Mouse (Mus musculus) liver, embryonic 14.5 days (tissue): ENCODE results near the gene Smg6. TPM values are rescaled to one million over a fixed set of nuclear protein-coding genes. Genes with fewer than 3 reads are reported as not detected.
A peak's percentile ranks its signal among the peaks of the same experiment; 100 is the strongest.

ENCODE experiments used
- ATAC-seq: fragments of 200-750 bp; cut with Nextera tagmentation; 2 replicates; pipeline ENCODE4 v1.8.0; 2017; ENCODE audit warnings: moderate number of reproducible peaks, mild to moderate bottlenecking, moderate library complexity; ENCODE audit not compliant: insufficient read depth
- DNase-seq, 3 experiments: peaks; one replicate each; pipeline ENCODE4 v3.0.0-alpha.2; 2012 to 2013; ENCODE audit warnings: low read depth in 3 of 3, low spot score in 3 of 3
- H3K27ac ChIP-seq: fragments of 300-500 bp; sonication (generic); 2 replicates; pipeline ENCODE4 v1.5.1; 2014; ENCODE audit warnings: moderate library complexity, mild to moderate bottlenecking, control low read depth, inconsistent platforms
- H3K27me3 ChIP-seq: fragments of 300-500 bp; sonication (generic); 2 replicates; pipeline ENCODE4 v1.6.1; 2014; ENCODE audit warnings: mild to moderate bottlenecking, low read length, moderate library complexity; ENCODE audit not compliant: control insufficient read depth, insufficient read depth
- H3K36me3 ChIP-seq: fragments of 300-500 bp; sonication (generic); replicated peaks from 2 replicates; pipeline ENCODE4 v1.6.1; 2014; ENCODE audit warnings: low read depth; ENCODE audit not compliant: control insufficient read depth, insufficient read depth
- H3K4me1 ChIP-seq, 2 experiments: fragments of 200-500 bp in 1 of 2; fragments of 300-500 bp in 1 of 2; sonication (generic) in 1 of 2; replicated peaks; 2 replicates each; pipeline ENCODE4 v1.6.1; 2012 to 2014; ENCODE audit warnings: antibody characterized with exemption in 1 of 2, inconsistent platforms in 1 of 2, low read length in 1 of 2; ENCODE audit not compliant: control insufficient read depth in 2 of 2, insufficient read depth in 2 of 2
- H3K4me2 ChIP-seq: fragments of 300-500 bp; sonication (generic); 2 replicates; pipeline ENCODE4 v1.6.1; 2014; ENCODE audit warnings: low read depth, mild to moderate bottlenecking, control low read depth, moderate library complexity
- H3K4me3 ChIP-seq, 2 experiments: fragments of 200-500 bp in 1 of 2; fragments of 300-500 bp in 1 of 2; sonication (generic) in 1 of 2; 2 replicates each; pipeline ENCODE4 v1.5.1; 2012 to 2014; ENCODE audit warnings: low read depth in 2 of 2, low read length in 2 of 2, mild to moderate bottlenecking in 2 of 2, control low read depth in 1 of 2, inconsistent platforms in 1 of 2, moderate library complexity in 1 of 2; ENCODE audit not compliant: insufficient read depth in 1 of 2
- H3K9ac ChIP-seq: fragments of 300-500 bp; sonication (generic); replicated peaks from 2 replicates; pipeline ENCODE4 v1.6.1; 2014; ENCODE audit warnings: mild to moderate bottlenecking, control low read depth, moderate library complexity
- H3K9me3 ChIP-seq: fragments of 300-500 bp; sonication (generic); 2 replicates; pipeline ENCODE4 v1.6.1; 2016; ENCODE audit warnings: low read length, mixed read lengths; ENCODE audit not compliant: control insufficient read depth
- CTCF ChIP-seq: IDR thresholded peaks from 2 replicates; pipeline ENCODE4 v1.5.1; 2016; ENCODE audit warnings: antibody characterized with exemption, low read depth, control low read depth
- EP300 ChIP-seq: IDR thresholded peaks from 2 replicates; pipeline ENCODE4 v1.6.1; 2016; ENCODE audit warnings: antibody characterized with exemption, low read depth
- WGBS: fragments of 180-500 bp; shearing (Covaris S2); extraction: QIAGEN DNeasy Blood & Tissue Kit; methylation state at CpG from one replicate; pipeline ENCODE4 v1.1.7; 2014; ENCODE audit not compliant: insufficient replicate concordance; 5-methylcytosine and 5-hydroxymethylcytosine counted together
- polyA plus RNA-seq, 2 experiments: library from polyadenylated mRNA; depleted of rRNA in 1 of 2; stranded (reverse) in 1 of 2; unstranded in 1 of 2; fragments of >200 nt; fragmentation: Nextera tagmentation in 1 of 2; extraction: Ambion mirVana in 1 of 2; gene quantifications; 2 replicates each; pipeline versions ENCODE4 v1.2.1 to v1.2.3; 2012 to 2014

The Smg6 gene
- polyA plus RNA-seq, 2 experiments, result 3.2 to 5.9 TPM

DNA sequence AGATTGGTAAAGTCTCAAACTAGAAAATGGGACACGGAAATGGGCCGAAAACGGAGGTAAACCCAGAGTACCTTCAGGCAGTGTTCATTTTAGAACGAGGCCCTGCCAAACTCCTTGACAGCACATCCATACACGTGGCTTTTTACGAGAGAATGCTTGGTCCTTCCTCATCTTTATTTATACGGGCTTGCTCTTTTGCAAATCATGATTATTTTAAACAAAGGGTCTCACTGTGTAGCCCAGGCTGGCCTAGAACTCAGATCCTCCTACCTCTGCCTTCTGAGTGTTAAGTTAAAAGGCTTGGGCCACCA, 27.2 kb upstream of the Smg6 start:
- Histone ChIP-seq H3K4me1 (peaks cover 0 to 8% of the 10 kb centered on the region in 2 experiments; a peak in 3 of 4 replicates), H3K4me3 (peak overlapping the region; percentile 89 to 92), H3K4me2 (peak overlapping the region; percentile 73), H3K27me3 (no peaks in the 10 kb centered on the region), H3K9ac (peak overlapping the region; percentile 90), H3K36me3 (peaks cover 39% of the 10 kb centered on the region), H3K9me3 (no peaks in the 10 kb centered on the region), H3K27ac (peak overlapping the region; percentile 46)
- TF ChIP-seq CTCF, result no peak
- TF ChIP-seq EP300, result no peak
- DNase-seq (no peak), ATAC-seq (no peak)
- WGBS, result 0% methylated on average over 7 of the region's 7 CpGs

DNA sequence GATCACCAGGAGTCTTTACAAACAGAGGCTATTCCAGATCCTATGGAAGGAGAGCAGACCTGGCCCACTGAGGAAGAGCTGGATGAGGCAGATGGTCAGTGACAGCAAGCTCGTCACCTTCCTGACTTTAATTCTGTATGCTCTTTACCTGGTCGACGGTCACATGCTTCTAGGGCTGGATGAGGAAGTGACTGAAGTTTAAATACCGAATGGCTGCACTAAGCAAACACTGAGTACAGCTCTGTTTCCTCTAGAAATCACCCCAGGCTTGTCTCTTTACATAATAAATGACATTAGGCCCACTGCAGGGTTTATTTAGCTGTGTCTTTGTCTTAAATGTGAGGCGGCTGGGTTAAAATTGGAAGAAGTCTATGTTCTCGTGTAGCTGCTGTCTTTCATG, 24.1 kb upstream of the Smg6 start:
- H3K4me2 ChIP-seq, result no peak overlapping the region
- H3K4me3 ChIP-seq, result no peak overlapping the region
- H3K27me3 ChIP-seq, result no peaks in the 10 kb centered on the region
- H3K9ac ChIP-seq, result no peak overlapping the region
- WGBS, result 82% methylated on average over 6 of the region's 6 CpGs
- DNase-seq, result no peak
- H3K9me3 ChIP-seq, result no peaks in the 10 kb centered on the region
- peaks cover 0 to 6% of the 10 kb centered on the region in 2 experiments; a peak in 3 of 4 replicates for H3K4me1 ChIP-seq
- TF ChIP-seq CTCF, result no peak
- TF ChIP-seq EP300, result no peak
- H3K27ac ChIP-seq, result no peak overlapping the region
- H3K36me3 ChIP-seq, result peaks cover 65% of the 10 kb centered on the region
- ATAC-seq, result no peak

DNA sequence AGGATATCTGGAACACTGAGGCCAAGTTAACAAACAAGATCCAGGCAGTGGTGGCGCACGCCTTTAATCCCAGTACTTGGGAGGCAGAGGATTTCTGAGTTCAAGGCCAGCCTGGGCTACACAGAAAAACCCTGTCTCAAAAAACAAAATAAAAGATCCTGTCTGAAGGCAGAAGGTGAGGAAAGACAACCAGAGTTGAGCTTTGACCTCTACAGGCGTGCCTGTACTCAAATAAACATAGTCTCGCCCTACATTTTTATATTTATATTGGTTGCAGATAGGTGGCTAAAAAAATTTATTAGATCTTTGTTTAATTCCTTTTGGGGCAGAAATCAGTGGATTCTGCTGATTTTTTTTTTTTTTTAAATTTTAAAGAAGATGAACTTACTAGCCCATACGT, 23.2 kb upstream of the Smg6 start:
- DNase-seq (no peak), ATAC-seq (no peak)
- no peak overlapping the region for H3K4me3 ChIP-seq
- no peak for TF ChIP-seq EP300
- no peak overlapping the region for H3K27ac ChIP-seq
- no peaks in the 10 kb centered on the region for H3K27me3 ChIP-seq
- 75% methylated on average over 5 of the region's 5 CpGs for WGBS
- H3K4me1 ChIP-seq, result peaks cover 0 to 6% of the 10 kb centered on the region in 2 experiments; a peak in 3 of 4 replicates
- no peak overlapping the region for H3K9ac ChIP-seq
- H3K9me3 ChIP-seq, result no peaks in the 10 kb centered on the region
- H3K36me3 ChIP-seq, result peaks cover 74% of the 10 kb centered on the region
- no peak overlapping the region for H3K4me2 ChIP-seq

DNA sequence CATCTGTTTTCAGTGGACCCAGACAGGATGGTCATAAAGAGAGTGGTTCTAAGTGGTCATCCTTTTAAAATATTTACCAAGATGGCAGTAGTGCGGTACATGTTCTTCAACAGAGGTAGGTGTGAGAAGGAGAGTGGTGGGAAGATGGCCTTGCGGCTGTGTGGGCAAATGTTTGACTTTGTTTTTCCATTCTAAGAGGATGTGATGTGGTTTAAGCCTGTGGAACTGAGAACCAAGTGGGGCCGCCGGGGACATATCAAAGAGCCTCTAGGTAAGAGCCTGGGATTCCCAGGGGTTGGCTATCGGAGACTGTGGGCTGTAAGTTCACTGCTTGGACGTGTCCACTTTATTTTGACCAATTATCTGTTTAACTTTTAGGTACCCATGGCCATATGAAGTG, 17.8 kb upstream of the Smg6 start:
- no peak overlapping the region for H3K4me3 ChIP-seq
- no peak overlapping the region for H3K4me2 ChIP-seq
- 82% methylated on average over 6 of the region's 6 CpGs for WGBS
- TF ChIP-seq EP300, result no peak
- no peak for TF ChIP-seq CTCF
- no peak for DNase-seq
- no peaks in the 10 kb centered on the region for H3K27me3 ChIP-seq
- no peak for ATAC-seq
- H3K4me1 ChIP-seq, result no peaks in the 10 kb centered on the region
- H3K36me3 ChIP-seq, result peaks cover 63% of the 10 kb centered on the region
- H3K9ac ChIP-seq, result no peak overlapping the region
- no peaks in the 10 kb centered on the region for H3K9me3 ChIP-seq
- no peak overlapping the region for H3K27ac ChIP-seq

DNA sequence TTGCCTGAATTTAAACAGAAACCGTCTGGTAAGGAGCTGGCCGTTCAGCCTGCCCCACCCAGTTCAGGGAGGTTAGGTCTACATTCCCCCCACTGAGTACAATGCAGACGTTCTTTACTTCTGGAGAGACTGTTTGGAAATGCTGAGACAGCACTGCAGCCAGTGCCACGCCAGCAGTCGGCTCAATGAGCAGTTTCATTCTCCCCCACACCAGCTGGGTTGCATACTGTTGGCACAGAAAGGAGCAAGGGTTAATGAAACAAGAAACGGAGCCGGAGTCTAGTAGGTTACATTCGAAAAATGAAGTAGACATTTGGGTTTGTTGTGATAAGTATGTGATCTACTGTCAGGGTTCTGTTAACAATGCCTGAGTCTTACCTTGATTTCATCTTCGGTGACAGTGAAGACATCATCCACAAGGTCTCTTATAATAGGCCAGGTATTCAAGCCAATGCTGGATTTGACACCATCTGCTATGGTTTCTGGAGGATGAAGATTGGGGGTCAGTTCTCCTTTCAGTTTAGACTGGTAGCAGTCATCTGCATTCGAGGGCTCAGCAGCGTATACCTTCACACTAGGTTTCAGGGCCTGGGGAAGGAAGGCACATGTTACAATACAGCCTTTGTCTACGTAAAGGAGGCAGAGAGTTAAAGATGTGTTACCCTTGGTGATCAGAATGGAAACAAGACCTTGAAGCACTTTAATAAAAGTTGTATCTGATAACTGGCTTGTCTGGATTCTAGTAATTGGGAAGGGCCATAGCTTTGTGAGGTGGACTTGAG, 16.8 kb upstream of the Smg6 start:
- Histone ChIP-seq H3K9ac (no peak overlapping the region), H3K36me3 (peaks cover 54% of the 10 kb centered on the region), H3K4me2 (no peak overlapping the region), H3K27me3 (no peaks in the 10 kb centered on the region), H3K27ac (no peak overlapping the region), H3K9me3 (no peaks in the 10 kb centered on the region), H3K4me1 (no peaks in the 10 kb centered on the region), H3K4me3 (no peak overlapping the region)
- DNase-seq (no peak), ATAC-seq (no peak)
- 78% methylated on average over 12 of the region's 12 CpGs for WGBS
- no peak for TF ChIP-seq CTCF
- TF ChIP-seq EP300, result no peak
